Mouse (Mus musculus): ENCODE measurements around the gene Cep170b.

Cep170b gene

GRCm38 (mm10) chr12:112762018-112762417, 41.8 kb downstream of the Cep170b start:
- in situ Hi-C loops (cut with MboI, MseI), result loop anchor here in 1 of 2 experiments (25.0 kb wide), 1 partner anchor 425 kb away; no protein-coding TSS in a partner anchor

- in situ Hi-C loops (cut with MboI, MseI), result loop anchor here in 1 of 2 experiments (25.0 kb wide), 1 partner anchor 426 kb away; no protein-coding TSS in a partner anchor
These were observed 42.9 kb downstream of the Cep170b start for GRCm38 (mm10) chr12:112763176-112763575.

DNA sequence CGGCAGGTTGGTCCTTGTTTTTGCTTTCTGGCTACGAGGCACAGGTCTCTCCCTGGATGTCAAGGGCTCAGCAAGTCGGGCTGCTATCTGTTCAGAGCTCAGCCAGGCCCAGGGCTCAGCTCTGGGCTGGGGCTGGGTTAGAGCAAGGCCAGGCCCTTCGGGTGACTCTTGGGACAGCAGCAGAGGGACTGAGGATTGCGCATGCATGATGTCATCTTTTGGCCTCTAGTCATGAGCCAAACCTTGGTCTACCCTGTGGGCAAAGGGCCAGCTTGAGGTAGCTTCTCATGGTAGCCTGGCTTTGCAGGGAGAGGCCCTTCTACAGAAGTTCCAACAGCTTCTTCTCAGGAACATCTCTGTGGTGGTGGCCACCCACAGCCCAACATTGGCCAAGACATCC, 43.9 kb downstream of the Cep170b start:
- in situ Hi-C loops (cut with MboI, MseI), result loop anchor here in 1 of 2 experiments (25.0 kb wide), 1 partner anchor 427 kb away; no protein-coding TSS in a partner anchor

- in situ Hi-C loops (cut with MboI, MseI), result loop anchor here in 1 of 2 experiments (25.0 kb wide), 1 partner anchor 428 kb away; no protein-coding TSS in a partner anchor
These were observed 44.7 kb downstream of the Cep170b start for GRCm38 (mm10) chr12:112764991-112765390.

GRCm38 (mm10) chr12:112766586-112766985, 46.3 kb downstream of the Cep170b start:
- in situ Hi-C loops (cut with MboI, MseI), result loop anchor here in 1 of 2 experiments (25.0 kb wide), 1 partner anchor 429 kb away; no protein-coding TSS in a partner anchor

- in situ Hi-C loops (cut with MboI, MseI), result loop anchor here in 1 of 2 experiments (25.0 kb wide), 1 partner anchor 430 kb away; no protein-coding TSS in a partner anchor
These were observed 47.0 kb downstream of the Cep170b start for GRCm38 (mm10) chr12:112767036-112767890.

- in situ Hi-C loops (cut with MboI, MseI), result loop anchor here in 1 of 2 experiments (25.0 kb wide), 1 partner anchor 431 kb away; no protein-coding TSS in a partner anchor
These were observed 47.9 kb downstream of the Cep170b start for GRCm38 (mm10) chr12:112768166-112768565.

GRCm38 (mm10) chr12:112769031-112769430, 48.8 kb downstream of the Cep170b start:
- in situ Hi-C loops (cut with MboI, MseI), result loop anchor here in 1 of 2 experiments (25.0 kb wide), 1 partner anchor 432 kb away; no protein-coding TSS in a partner anchor

- in situ Hi-C loops (cut with MboI, MseI), result loop anchor here in 1 of 2 experiments (25.0 kb wide), 1 partner anchor 432 kb away; no protein-coding TSS in a partner anchor
These were observed 49.5 kb downstream of the Cep170b start for GRCm38 (mm10) chr12:112769751-112770150.

- in situ Hi-C loops (cut with MboI, MseI), result loop anchor here in 1 of 2 experiments (25.0 kb wide), 1 partner anchor 433 kb away; no protein-coding TSS in a partner anchor
These were observed 50.1 kb downstream of the Cep170b start for GRCm38 (mm10) chr12:112770396-112770795.

GRCm38 (mm10) chr12:112772306-112772705, 52.1 kb downstream of the Cep170b start:
- in situ Hi-C loops (cut with MboI, MseI), result loop anchor here in 1 of 2 experiments (25.0 kb wide), 1 partner anchor 435 kb away; no protein-coding TSS in a partner anchor

DNA sequence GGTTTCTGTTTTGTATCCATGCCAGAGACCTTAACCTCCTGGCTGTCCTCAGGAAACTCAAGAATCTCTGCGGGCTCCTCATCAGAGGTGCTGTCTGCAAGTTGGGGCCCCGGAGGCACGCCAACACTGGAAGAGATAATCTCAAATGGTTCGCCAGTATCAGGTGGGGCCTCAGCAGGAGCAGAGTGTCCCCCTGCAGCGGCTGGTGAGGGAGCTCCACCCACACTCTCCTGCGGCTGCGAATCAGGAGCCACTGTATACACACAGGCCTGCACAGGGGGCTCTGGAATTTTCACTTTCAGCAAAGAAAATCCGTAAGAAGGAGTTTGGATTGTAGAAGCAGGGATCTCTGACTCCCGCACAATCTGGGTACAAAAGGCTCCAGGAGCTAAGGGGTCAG, 53.1 kb downstream of the Cep170b start:
- in situ Hi-C loops (cut with MboI, MseI), result loop anchor here in 1 of 2 experiments (25.0 kb wide), 1 partner anchor 436 kb away; no protein-coding TSS in a partner anchor

- in situ Hi-C loops (cut with MboI, MseI), result loop anchor here in 1 of 2 experiments (25.0 kb wide), 1 partner anchor 437 kb away; no protein-coding TSS in a partner anchor
These were observed 53.8 kb downstream of the Cep170b start for GRCm38 (mm10) chr12:112774026-112774425.

GRCm38 (mm10) chr12:112774481-112774880, 54.2 kb downstream of the Cep170b start:
- in situ Hi-C loops (cut with MboI, MseI), result loop anchor here in 1 of 2 experiments (25.0 kb wide), 1 partner anchor 437 kb away; no protein-coding TSS in a partner anchor

- in situ Hi-C loops (cut with MboI, MseI), result loop anchor here in 1 of 2 experiments (10.0 kb wide), 1 partner anchor 54 kb away; no protein-coding TSS in a partner anchor
These were observed 70.8 kb downstream of the Cep170b start for GRCm38 (mm10) chr12:112791026-112791425.

DNA sequence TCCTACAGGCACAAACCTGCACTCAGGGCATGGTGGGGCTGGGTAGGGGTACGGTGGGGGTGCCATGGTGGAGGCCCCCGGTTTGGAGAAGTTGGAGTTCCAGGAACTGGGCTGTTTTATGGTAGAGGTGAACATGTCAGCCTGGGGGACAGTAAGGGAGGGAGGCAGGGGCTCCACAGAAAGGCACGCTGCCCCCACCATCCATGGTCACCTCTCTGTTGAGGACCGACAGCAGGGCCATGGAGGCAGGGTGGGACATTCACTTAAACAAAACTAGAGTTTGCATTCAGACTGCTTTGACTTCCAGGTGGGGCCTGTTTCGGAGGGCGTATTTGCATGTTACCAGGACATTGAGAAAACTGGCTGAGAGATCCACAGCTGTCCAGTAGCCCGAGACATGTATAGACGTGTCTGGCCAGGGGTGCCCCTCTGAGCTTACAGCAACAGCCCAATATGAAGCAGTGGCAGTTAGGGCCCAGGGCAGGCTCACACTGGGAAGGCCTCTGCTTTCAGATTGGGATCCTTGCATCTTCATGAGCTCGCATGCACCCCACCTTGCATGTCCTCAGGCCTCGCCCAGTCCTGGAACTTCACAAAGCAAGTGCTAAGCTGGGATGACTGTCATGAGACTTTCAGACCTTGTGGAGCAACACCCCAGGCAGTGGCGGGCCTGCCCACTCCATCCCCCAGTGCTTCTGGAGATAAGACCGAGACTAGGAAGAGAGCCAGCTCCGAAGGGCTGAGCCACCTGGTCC, 73.5 kb downstream of the Cep170b start:
- in situ Hi-C loops (cut with MboI, MseI), result loop anchor here in 1 of 2 experiments (10.0 kb wide), 1 partner anchor 51 kb away; no protein-coding TSS in a partner anchor

DNA sequence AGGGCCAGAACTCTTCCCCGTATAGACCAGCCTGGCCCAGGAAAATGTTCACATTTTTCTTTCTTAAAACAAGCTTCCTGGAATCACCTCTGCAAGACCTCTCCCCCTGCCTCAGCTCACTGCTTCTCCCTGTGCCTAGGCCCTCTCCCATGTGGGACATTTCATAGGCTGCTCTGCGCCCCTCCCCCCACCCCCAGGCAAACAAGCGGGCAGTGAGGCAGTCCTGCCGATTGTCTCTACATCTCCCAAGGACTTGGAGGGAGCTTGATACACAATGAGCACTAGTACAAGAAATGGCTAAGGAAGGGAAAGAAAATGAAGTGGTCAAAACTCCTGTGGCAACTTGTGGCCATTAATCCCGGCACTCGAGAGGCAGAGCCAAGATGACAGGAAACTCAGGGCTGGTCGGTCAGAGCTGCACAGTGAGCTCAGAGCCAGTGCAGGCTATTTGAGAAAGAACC, 74.1 kb downstream of the Cep170b start:
- in situ Hi-C loops (cut with MboI, MseI), result loop anchor here in 1 of 2 experiments (10.0 kb wide), 1 partner anchor 50 kb away; no protein-coding TSS in a partner anchor

- in situ Hi-C loops (cut with MboI, MseI), result loop anchor here in 1 of 2 experiments (5.0 to 10.0 kb wide), 2 partner anchors 50 to 53 kb away; no protein-coding TSS in a partner anchor
These were observed 74.7 kb downstream of the Cep170b start for GRCm38 (mm10) chr12:112794998-112795397.

- in situ Hi-C loops (cut with MboI, MseI), result loop anchor here in 1 of 2 experiments (5.0 to 10.0 kb wide), 2 partner anchors 49 to 53 kb away; no protein-coding TSS in a partner anchor
These were observed 75.3 kb downstream of the Cep170b start for GRCm38 (mm10) chr12:112795466-112796104.
